Mouse (Mus musculus) C2C12 (cell line): ENCODE results near the gene Pa2g4. TPM values are rescaled to one million over a fixed set of nuclear protein-coding genes. Genes with fewer than 3 reads are reported as not detected.
"Not testable (repeated sequence)": the region's sequence is repeated elsewhere in the genome, so short reads cannot be mapped to it uniquely, and the experiment has no call there.

Experiments used
- H3K27me3 ChIP-seq: one replicate; pipeline ENCODE4 v1.6.1; 2011; ENCODE audit not compliant: control insufficient read depth, insufficient read depth, insufficient read length
- H3K36me3 ChIP-seq: one replicate; pipeline ENCODE4 v1.6.1; 2011; ENCODE audit not compliant: control insufficient read depth, insufficient read depth
- H3K4me3 ChIP-seq: one replicate; pipeline ENCODE4 v1.5.1; 2011; ENCODE audit warnings: mild to moderate bottlenecking, control low read depth; ENCODE audit not compliant: poor library complexity, insufficient read depth, severe bottlenecking
- H3K79me2 ChIP-seq: one replicate; pipeline ENCODE4 v1.6.1; 2011; ENCODE audit not compliant: control insufficient read depth, insufficient read depth
- H3K79me3 ChIP-seq: one replicate; pipeline ENCODE4 v1.6.1; 2011; ENCODE audit warnings: low read depth, control low read depth
- H3ac ChIP-seq: one replicate; pipeline ENCODE3; 2011; ENCODE audit warnings: low read depth; ENCODE audit not compliant: control insufficient read depth, insufficient read length
- CEBPB ChIP-seq: IDR thresholded peaks from one replicate; pipeline ENCODE4 v1.6.1; 2011; ENCODE audit warnings: low read depth, mild to moderate bottlenecking, control low read depth, moderate library complexity
- CTCF ChIP-seq: IDR thresholded peaks from one replicate; pipeline ENCODE4 v1.5.1; 2011; ENCODE audit not compliant: control insufficient read depth, insufficient read depth, insufficient read length
- FOSL1 ChIP-seq: IDR thresholded peaks from one replicate; pipeline ENCODE4 v1.8.0; 2011; ENCODE audit warnings: mild to moderate bottlenecking, low read length; ENCODE audit not compliant: poor library complexity, insufficient read depth, severe bottlenecking
- MAX ChIP-seq: IDR thresholded peaks from one replicate; pipeline ENCODE4 v1.6.1; 2011; ENCODE audit warnings: mild to moderate bottlenecking, control low read depth
- MYOD1 ChIP-seq: IDR thresholded peaks from one replicate; pipeline ENCODE4 v1.6.1; 2011; ENCODE audit warnings: low read depth; ENCODE audit not compliant: control insufficient read depth, insufficient read length
- MYOG ChIP-seq: IDR thresholded peaks from one replicate; pipeline ENCODE4 v1.6.1; 2011; ENCODE audit not compliant: control insufficient read depth, insufficient read length; ENCODE audit errors: extremely low read depth
- USF1 ChIP-seq: IDR thresholded peaks from one replicate; pipeline ENCODE4 v1.6.1; 2011; ENCODE audit warnings: low read depth, mild to moderate bottlenecking, control low read depth, moderate library complexity
- polyA plus RNA-seq: library from polyadenylated mRNA; unstranded; fragments of >200 nt; fragmentation: generic; extraction: Trizol; gene quantifications from one replicate; pipeline ENCODE4 v1.2.1, GENCODE M21; 2012; ENCODE audit warnings: missing spikeins

The Pa2g4 gene
- polyA plus RNA-seq, 1 experiment, result 232 TPM

DNA sequence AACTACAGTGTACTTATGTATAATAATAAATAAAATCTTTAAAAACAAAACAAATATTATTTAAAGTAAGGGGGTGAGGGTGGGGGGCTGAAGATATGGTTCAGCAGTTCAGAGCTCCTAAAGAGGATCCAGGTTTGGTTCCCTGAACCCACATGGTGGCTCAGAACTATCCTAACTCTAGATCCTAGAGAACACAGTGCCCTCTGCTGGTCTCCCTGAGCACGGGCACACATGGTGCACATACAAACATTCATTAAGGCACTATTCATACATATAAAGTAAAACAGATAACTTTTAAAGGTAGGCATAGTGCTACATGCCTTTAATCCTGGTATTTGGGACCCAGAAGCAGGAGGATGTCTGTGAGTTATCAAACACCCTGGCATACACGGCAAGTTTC, 9.3 kb upstream of the Pa2g4 start:
- no peak overlapping the region for H3ac ChIP-seq
- no peaks in the 10 kb centered on the region for H3K79me2 ChIP-seq
- no peaks in the 10 kb centered on the region for H3K36me3 ChIP-seq
- no peak overlapping the region for H3K4me3 ChIP-seq
- TF ChIP-seq FOSL1 (no peak), MYOG (no peak), MYOD1 (no peak), CEBPB (no peak), MAX (no peak)
- no peaks in the 10 kb centered on the region for H3K79me3 ChIP-seq
- no peaks in the 10 kb centered on the region for H3K27me3 ChIP-seq

DNA sequence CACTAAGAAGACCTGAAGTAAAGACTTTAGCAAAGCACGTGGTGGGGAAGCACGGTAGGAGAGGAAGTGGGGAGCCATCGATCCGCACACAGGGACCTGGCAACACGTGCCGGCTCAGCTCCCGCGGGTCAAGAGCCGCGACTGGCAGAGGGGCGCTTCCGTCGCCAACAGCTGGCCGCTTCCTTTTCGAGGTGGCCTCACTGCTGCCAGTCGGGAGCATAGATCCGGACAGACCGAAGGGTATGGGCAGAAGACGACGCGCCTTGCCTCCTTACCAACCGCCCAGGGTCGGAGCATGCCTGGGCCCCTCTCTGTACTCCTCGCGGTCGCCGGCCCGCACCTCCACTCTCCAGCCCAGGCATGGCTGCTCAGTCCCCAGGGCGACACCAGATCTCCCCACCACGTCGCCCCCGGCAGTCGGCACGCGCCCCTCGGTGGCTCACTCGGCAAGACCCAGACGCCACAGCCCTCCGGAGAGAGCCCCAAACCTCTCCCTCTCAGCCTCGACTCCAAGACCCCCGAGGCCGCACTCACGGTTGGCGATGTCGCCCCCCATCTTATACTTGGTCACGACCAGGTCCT, 490 bp downstream of the Pa2g4 start:
- Histone ChIP-seq H3K27me3 (no peaks in the 10 kb centered on the region), H3K79me2 (peaks cover 52% of the 10 kb centered on the region), H3K36me3 (peaks cover 45% of the 10 kb centered on the region), H3K79me3 (peaks cover 43% of the 10 kb centered on the region), H3K4me3 (peak overlapping the region; percentile 99), H3ac (peak overlapping the region; percentile 96)
- TF ChIP-seq USF1, result no peak
- TF ChIP-seq MYOD1, result no peak
- no peak for TF ChIP-seq MYOG
- peak; percentile 97 for TF ChIP-seq MAX

DNA sequence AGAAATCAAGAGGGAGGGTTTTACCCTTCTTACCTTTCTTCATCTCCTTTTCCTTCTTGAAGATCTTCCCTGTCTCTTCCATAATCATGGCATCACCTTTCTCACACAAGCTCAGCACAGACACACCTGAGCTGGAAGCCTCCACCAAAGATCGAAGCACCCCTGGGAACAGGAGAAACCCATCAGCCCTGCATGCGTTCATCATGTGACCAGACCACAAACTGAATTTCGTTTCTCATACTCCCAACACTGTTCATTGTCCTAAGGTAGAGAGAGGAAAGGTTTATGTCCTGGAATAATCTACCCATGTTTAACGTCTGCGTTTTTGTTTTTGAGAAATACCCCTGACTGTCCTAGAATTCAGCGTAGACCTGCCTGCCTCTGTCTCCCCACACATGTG, 2.2 kb downstream of the Pa2g4 start:
- H3K79me2 ChIP-seq, result peaks cover 52% of the 10 kb centered on the region
- no peaks in the 10 kb centered on the region for H3K27me3 ChIP-seq
- H3K4me3 ChIP-seq, result peak overlapping the region; percentile 99
- peaks cover 43% of the 10 kb centered on the region for H3K79me3 ChIP-seq
- peaks cover 63% of the 10 kb centered on the region for H3K36me3 ChIP-seq
- TF ChIP-seq CEBPB (no peak), USF1 (peak; percentile 51), MYOD1 (no peak)
- H3ac ChIP-seq, result peak overlapping the region; percentile 52

DNA sequence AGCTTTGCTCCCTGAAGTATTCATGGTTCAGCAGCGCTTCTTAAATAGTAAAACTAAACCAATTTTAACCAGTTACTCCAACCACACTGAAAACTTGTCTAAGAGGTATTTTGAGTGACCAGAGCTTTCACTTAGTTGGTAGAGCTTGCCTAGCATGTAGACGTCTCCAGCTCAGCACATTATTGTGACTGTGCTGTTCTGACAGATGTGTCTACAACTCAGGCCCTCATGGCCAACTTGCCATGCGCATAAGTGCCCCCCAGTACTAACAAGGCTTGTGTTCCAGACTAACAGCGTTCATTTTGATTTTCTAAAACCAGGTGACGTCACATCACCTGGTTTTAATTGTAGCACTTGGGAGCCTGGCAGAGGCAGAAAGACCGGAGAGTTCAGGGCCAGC, 8.8 kb downstream of the Pa2g4 start:
- Histone ChIP-seq H3K79me3 (peaks cover 7% of the 10 kb centered on the region), H3K4me3 (no peak overlapping the region), H3K79me2 (peaks cover 13% of the 10 kb centered on the region), H3ac (no peak overlapping the region), H3K27me3 (no peaks in the 10 kb centered on the region), H3K36me3 (peaks cover 51% of the 10 kb centered on the region)
- no peak for TF ChIP-seq MYOG
- TF ChIP-seq MYOD1, result no peak
- TF ChIP-seq USF1, result no peak
- TF ChIP-seq FOSL1, result no peak
- no peak for TF ChIP-seq CTCF
- no peak for TF ChIP-seq MAX
- no peak for TF ChIP-seq CEBPB

DNA sequence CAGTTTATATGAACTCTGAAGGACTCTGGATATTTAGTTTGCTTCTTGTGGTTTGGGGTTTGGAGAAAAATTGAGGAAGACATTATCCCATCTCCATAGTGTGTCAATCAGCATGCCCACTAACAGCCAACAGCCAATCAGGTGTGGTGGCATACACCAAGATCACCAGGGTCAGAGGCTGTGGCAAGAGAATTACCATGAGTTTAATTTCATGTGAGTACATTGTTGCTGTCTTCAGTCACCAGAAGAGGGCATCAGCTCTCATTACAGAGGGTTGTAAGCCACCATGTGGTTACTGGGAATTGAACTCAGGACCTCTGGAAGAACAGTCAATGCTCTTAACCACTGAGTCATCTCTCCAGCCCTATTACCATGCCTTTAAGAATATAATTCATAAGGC, 9.5 kb downstream of the Pa2g4 start:
- H3K36me3 ChIP-seq, result peaks cover 44% of the 10 kb centered on the region
- H3ac ChIP-seq, result no peak overlapping the region
- H3K79me2 ChIP-seq, result peaks cover 6% of the 10 kb centered on the region
- no peaks in the 10 kb centered on the region for H3K27me3 ChIP-seq
- TF ChIP-seq MAX (no peak), CTCF (no peak), USF1 (no peak), FOSL1 (no peak), MYOG (no peak), MYOD1 (no peak), CEBPB (no peak)
- no peak overlapping the region for H3K4me3 ChIP-seq
- H3K79me3 ChIP-seq, result peaks cover 2% of the 10 kb centered on the region

DNA sequence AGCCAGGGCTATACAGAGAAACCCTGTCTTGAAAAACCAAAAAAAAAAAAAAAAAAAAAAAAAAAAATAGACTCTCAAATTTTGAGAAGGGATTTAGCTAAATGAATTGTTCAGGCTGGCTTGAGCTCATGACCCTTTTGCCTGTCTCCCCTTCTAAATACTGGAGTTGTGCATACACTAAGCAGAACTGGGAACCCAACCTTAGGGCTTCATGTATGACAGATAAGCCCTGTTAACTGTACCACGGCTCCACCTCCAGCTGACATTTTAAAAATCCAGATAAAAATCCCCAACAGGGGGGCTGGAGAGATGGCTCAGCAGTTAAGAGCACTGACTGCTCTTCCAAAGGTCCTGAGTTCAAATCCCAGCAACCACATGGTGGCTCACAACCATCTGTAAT, 10.2 kb downstream of the Pa2g4 start:
- H3K36me3 ChIP-seq, result peaks cover 37% of the 10 kb centered on the region
- not testable (repeated sequence) for H3K79me3 ChIP-seq, H3K27me3 ChIP-seq, H3K4me3 ChIP-seq, H3ac ChIP-seq, H3K79me2 ChIP-seq

DNA sequence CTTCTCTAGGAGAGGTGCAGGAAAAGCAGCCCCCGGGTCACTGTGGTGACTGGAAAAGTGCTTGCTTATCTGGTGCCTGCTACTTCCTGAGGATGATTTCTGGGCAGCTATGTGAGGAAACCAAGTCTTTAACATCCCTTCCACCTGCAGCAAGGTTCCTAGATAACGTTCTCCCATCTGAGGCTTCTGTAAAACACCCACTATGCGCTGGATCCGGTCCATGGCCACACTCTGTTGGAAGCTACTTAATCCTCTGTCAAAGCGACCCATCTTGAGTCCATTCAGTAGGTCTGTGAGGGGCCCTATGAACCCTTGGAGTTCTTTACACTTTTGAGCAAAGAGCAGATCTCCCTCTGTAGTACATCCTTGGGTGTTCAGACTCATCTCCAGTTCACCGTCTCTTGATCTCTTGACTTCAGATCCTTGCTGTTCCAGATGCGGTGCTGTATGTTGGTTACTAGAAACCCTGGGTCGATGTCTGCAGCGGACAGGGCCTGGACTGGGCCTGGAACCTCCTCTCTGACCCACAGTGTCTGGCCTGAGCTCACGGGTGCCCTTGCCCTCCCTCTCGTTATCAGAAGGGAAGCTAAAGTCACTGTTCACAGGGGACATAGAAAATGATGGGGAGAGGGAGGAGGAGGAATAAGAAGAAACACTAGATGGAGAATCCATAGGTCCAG, 15.5 kb downstream of the Pa2g4 start:
- H3ac ChIP-seq, result not testable (repeated sequence)
- H3K36me3 ChIP-seq, result peaks cover 14% of the 10 kb centered on the region

DNA sequence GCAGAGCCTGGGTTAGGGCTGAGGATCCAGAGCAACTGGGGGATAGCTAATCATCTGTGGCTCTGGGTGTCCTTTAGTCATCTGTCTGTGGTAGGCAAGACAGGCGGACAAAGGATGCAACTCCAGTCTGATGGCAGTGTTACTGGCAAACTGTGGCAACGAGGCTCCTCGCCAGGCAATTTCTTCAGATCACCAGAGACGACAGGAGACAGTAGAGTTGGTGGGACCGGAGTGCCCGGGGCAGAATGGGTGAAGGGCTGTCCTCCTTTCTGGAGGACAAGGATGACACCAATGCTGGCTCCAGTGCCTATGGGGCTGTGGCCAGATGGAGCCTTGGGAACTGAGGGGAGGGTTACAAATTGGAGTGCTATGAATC, 16.1 kb downstream of the Pa2g4 start:
- not testable (repeated sequence) for H3K4me3 ChIP-seq, H3ac ChIP-seq, H3K27me3 ChIP-seq
- Histone ChIP-seq H3K36me3 (peaks cover 21% of the 10 kb centered on the region), H3K79me2 (peaks cover 38% of the 10 kb centered on the region), H3K79me3 (peaks cover 15% of the 10 kb centered on the region)

More for the DNA sequence above, 15.5 kb downstream of the Pa2g4 start:
- H3K79me3 ChIP-seq, result peaks cover 15% of the 10 kb centered on the region
- H3K27me3 ChIP-seq, H3K4me3 ChIP-seq: not testable (repeated sequence)
- peaks cover 32% of the 10 kb centered on the region for H3K79me2 ChIP-seq
